Mouse (Mus musculus) T-helper 2 cell (primary cell): ENCODE measurements around the gene Selenon.

Source experiments
- in situ Hi-C: fragments of 300-600 bp; cut with MboI, MseI; formaldehyde crosslinking; loops from one replicate; pipeline ENCODE4 v1.15.1; 2025; ENCODE audit warnings: high pct_unique_total_duplicates

The Selenon gene

GRCm38 (mm10) chr4:134546814-134547705 is 4.9 kb downstream of the Selenon start:
- in situ Hi-C loops = no loop called here

GRCm38 (mm10) chr4:134543261-134543660 is 8.7 kb downstream of the Selenon start:
- in situ Hi-C loops = loop anchor here (5.0 kb wide), 1 partner anchor 169 kb away; no protein-coding TSS in a partner anchor

GRCm38 (mm10) chr4:134542726-134543125 is 9.2 kb downstream of the Selenon start:
- in situ Hi-C loops = loop anchor here (5.0 kb wide), 1 partner anchor 170 kb away; no protein-coding TSS in a partner anchor

- in situ Hi-C loops = no loop called here
Observed at GRCm38 (mm10) chr4:134538997-134539580, 12.9 kb downstream of the Selenon start.

- in situ Hi-C loops = no loop called here
Observed at GRCm38 (mm10) chr4:134535787-134536151, 16.2 kb downstream of the Selenon start.

GRCm38 (mm10) chr4:134534932-134535786 is 16.8 kb downstream of the Selenon start, which contains the start of gene Mtfr1l:
Mtfr1l (minus strand) TSS chr4:134535387.
- in situ Hi-C loops = no loop called here

- in situ Hi-C loops = no loop called here
Observed at GRCm38 (mm10) chr4:134534124-134534886, 17.7 kb downstream of the Selenon start.

- in situ Hi-C loops = no loop called here
Observed at GRCm38 (mm10) chr4:134533421-134533820, 18.5 kb downstream of the Selenon start.

- in situ Hi-C loops = no loop called here
Observed at GRCm38 (mm10) chr4:134532928-134533327, 19.0 kb downstream of the Selenon start.

- in situ Hi-C loops = no loop called here
Observed at GRCm38 (mm10) chr4:134526220-134526619, 25.7 kb downstream of the Selenon start.

GRCm38 (mm10) chr4:134525806-134526205 is 26.2 kb downstream of the Selenon start:
- in situ Hi-C loops = no loop called here

GRCm38 (mm10) chr4:134523447-134523846 is 28.5 kb downstream of the Selenon start:
- in situ Hi-C loops = no loop called here

GRCm38 (mm10) chr4:134519281-134519680 is 32.7 kb downstream of the Selenon start:
- in situ Hi-C loops = no loop called here

GRCm38 (mm10) chr4:134518541-134518940 is 33.4 kb downstream of the Selenon start:
- in situ Hi-C loops = no loop called here

GRCm38 (mm10) chr4:134517719-134518118 is 34.2 kb downstream of the Selenon start:
- in situ Hi-C loops = no loop called here

- in situ Hi-C loops = no loop called here
Observed at GRCm38 (mm10) chr4:134516981-134517380, 35.0 kb downstream of the Selenon start.

- in situ Hi-C loops = no loop called here
Observed at GRCm38 (mm10) chr4:134515614-134516013, 36.4 kb downstream of the Selenon start.

GRCm38 (mm10) chr4:134514309-134514930 is 37.5 kb downstream of the Selenon start:
- in situ Hi-C loops = no loop called here

- in situ Hi-C loops = no loop called here
Observed at GRCm38 (mm10) chr4:134512798-134513197, 39.2 kb downstream of the Selenon start.

GRCm38 (mm10) chr4:134511730-134512129 is 40.2 kb downstream of the Selenon start:
- in situ Hi-C loops = no loop called here
